Mouse (Mus musculus) forebrain, embryonic 12.5 days (tissue): ENCODE measurements around the gene Ttc17. TPM values are rescaled to one million over a fixed set of nuclear protein-coding genes. Genes with fewer than 3 reads are reported as not detected.

Source experiments
- ATAC-seq: fragments of 200-750 bp; cut with Nextera tagmentation; 2 replicates; pipeline ENCODE4 v1.8.0; 2017; ENCODE audit warnings: moderate TSS enrichment; ENCODE audit not compliant: low FRiP score
- H3K27ac ChIP-seq: fragments of 300-500 bp; sonication (generic); 2 replicates; pipeline ENCODE4 v1.5.1; 2016; ENCODE audit warnings: mild to moderate bottlenecking
- H3K27me3 ChIP-seq: fragments of 300-500 bp; sonication (generic); 2 replicates; pipeline ENCODE4 v1.6.1; 2016; ENCODE audit warnings: mild to moderate bottlenecking
- H3K36me3 ChIP-seq: fragments of 300-500 bp; sonication (generic); replicated peaks from 2 replicates; pipeline ENCODE4 v1.6.1; 2016; ENCODE audit warnings: mild to moderate bottlenecking
- H3K4me1 ChIP-seq: fragments of 300-500 bp; sonication (generic); 2 replicates; pipeline ENCODE4 v1.6.1; 2016
- H3K4me2 ChIP-seq: fragments of 300-500 bp; sonication (generic); 2 replicates; pipeline ENCODE4 v1.6.1; 2016; ENCODE audit warnings: mild to moderate bottlenecking, moderate library complexity
- H3K4me3 ChIP-seq: fragments of 300-500 bp; sonication (generic); replicated peaks from 2 replicates; pipeline ENCODE4 v1.5.1; 2016; ENCODE audit warnings: mild to moderate bottlenecking
- H3K9ac ChIP-seq: fragments of 300-500 bp; sonication (generic); 2 replicates; pipeline ENCODE4 v1.6.1; 2016; ENCODE audit warnings: mild to moderate bottlenecking
- H3K9me3 ChIP-seq: fragments of 300-500 bp; sonication (generic); 2 replicates; pipeline ENCODE4 v1.6.1; 2016
- WGBS: fragments of 180-500 bp; shearing (Covaris S2); methylation state at CpG from one replicate; pipeline ENCODE4 v1.1.7; 2016; 5-methylcytosine and 5-hydroxymethylcytosine counted together
- polyA plus RNA-seq: library from polyadenylated mRNA; unstranded; fragments of >200 nt; fragmentation: Nextera tagmentation; extraction: Ambion mirVana; gene quantifications from 2 replicates; pipeline ENCODE4 v1.2.1, GENCODE M21; 2016

The Ttc17 gene
- polyA plus RNA-seq, 1 experiment from 2014 or later = 19.2 TPM

- Histone ChIP-seq H3K4me1 (no peaks in the 10 kb centered on the region), H3K27me3 (no peaks in the 10 kb centered on the region), H3K36me3 (peaks cover 60% of the 10 kb centered on the region), H3K9ac (no peak overlapping the region), H3K4me3 (no peak overlapping the region), H3K27ac (no peak overlapping the region), H3K4me2 (no peak overlapping the region), H3K9me3 (no peaks in the 10 kb centered on the region)
- whole genome bisulfite sequencing = 96% methylated on average over 13 of the region's 13 CpGs
- no peak for ATAC-seq
These were observed 77.2 kb downstream of the Ttc17 start for GRCm38 (mm10) chr2:94329336-94329735.

- no peak for ATAC-seq
- H3K4me2 ChIP-seq = no peak overlapping the region
- 98% methylated on average over 3 of the region's 3 CpGs for WGBS
- no peak overlapping the region for H3K9ac ChIP-seq
- H3K9me3 ChIP-seq = no peaks in the 10 kb centered on the region
- no peaks in the 10 kb centered on the region for H3K27me3 ChIP-seq
- no peak overlapping the region for H3K4me3 ChIP-seq
- no peak overlapping the region for H3K27ac ChIP-seq
- H3K4me1 ChIP-seq = no peaks in the 10 kb centered on the region
- H3K36me3 ChIP-seq = peaks cover 73% of the 10 kb centered on the region
These were observed 78.7 kb downstream of the Ttc17 start for GRCm38 (mm10) chr2:94327836-94328235.

GRCm38 (mm10) chr2:94319780-94320179 is 86.7 kb downstream of the Ttc17 start:
- Histone ChIP-seq H3K9me3 (no peaks in the 10 kb centered on the region), H3K36me3 (peaks cover 56% of the 10 kb centered on the region), H3K4me3 (no peak overlapping the region), H3K4me2 (no peak overlapping the region), H3K27me3 (no peaks in the 10 kb centered on the region), H3K27ac (no peak overlapping the region), H3K9ac (no peak overlapping the region), H3K4me1 (no peaks in the 10 kb centered on the region)
- 88% methylated on average over 2 of the region's 2 CpGs for WGBS
- ATAC-seq = no peak

- Histone ChIP-seq H3K4me1 (no peaks in the 10 kb centered on the region), H3K27me3 (no peaks in the 10 kb centered on the region), H3K4me2 (no peak overlapping the region), H3K9ac (no peak overlapping the region), H3K9me3 (no peaks in the 10 kb centered on the region), H3K36me3 (peaks cover 40% of the 10 kb centered on the region), H3K27ac (no peak overlapping the region), H3K4me3 (no peak overlapping the region)
- 64% methylated on average over 5 of the region's 5 CpGs for WGBS
- no peak for ATAC-seq
These were observed 90.0 kb downstream of the Ttc17 start for GRCm38 (mm10) chr2:94316526-94316925.

- H3K27ac ChIP-seq = no peak overlapping the region
- H3K4me3 ChIP-seq = no peak overlapping the region
- no peak overlapping the region for H3K9ac ChIP-seq
- H3K27me3 ChIP-seq = no peaks in the 10 kb centered on the region
- no peak for ATAC-seq
- H3K4me1 ChIP-seq = no peaks in the 10 kb centered on the region
- H3K4me2 ChIP-seq = no peak overlapping the region
- H3K36me3 ChIP-seq = peaks cover 53% of the 10 kb centered on the region
- 93% methylated on average over 10 of the region's 10 CpGs for WGBS
- peaks cover 4% of the 10 kb centered on the region; the same call in 1 of the 2 replicates for H3K9me3 ChIP-seq
These were observed 102.5 kb downstream of the Ttc17 start for GRCm38 (mm10) chr2:94303984-94304383.

GRCm38 (mm10) chr2:94302393-94302792 is 104.1 kb downstream of the Ttc17 start:
- H3K9ac ChIP-seq = no peak overlapping the region
- no peak for ATAC-seq
- H3K36me3 ChIP-seq = peaks cover 53% of the 10 kb centered on the region
- H3K4me2 ChIP-seq = no peak overlapping the region
- no peak overlapping the region for H3K27ac ChIP-seq
- peaks cover 4% of the 10 kb centered on the region; the same call in 1 of the 2 replicates for H3K9me3 ChIP-seq
- H3K4me3 ChIP-seq = no peak overlapping the region
- no peaks in the 10 kb centered on the region for H3K4me1 ChIP-seq
- H3K27me3 ChIP-seq = no peaks in the 10 kb centered on the region
- 86% methylated on average over 5 of the region's 5 CpGs for WGBS

GRCm38 (mm10) chr2:94301749-94302148 is 104.7 kb downstream of the Ttc17 start:
- Histone ChIP-seq H3K4me3 (no peak overlapping the region), H3K36me3 (peaks cover 53% of the 10 kb centered on the region), H3K4me2 (no peak overlapping the region), H3K27me3 (no peaks in the 10 kb centered on the region), H3K9ac (no peak overlapping the region), H3K27ac (no peak overlapping the region), H3K9me3 (peaks cover 4% of the 10 kb centered on the region; the same call in 1 of the 2 replicates), H3K4me1 (no peaks in the 10 kb centered on the region)
- WGBS = 88% methylated on average over 8 of the region's 8 CpGs
- no peak for ATAC-seq

- Histone ChIP-seq H3K36me3 (peaks cover 29% of the 10 kb centered on the region), H3K4me2 (no peak overlapping the region), H3K4me3 (no peak overlapping the region), H3K27ac (no peak overlapping the region), H3K27me3 (no peaks in the 10 kb centered on the region), H3K4me1 (no peaks in the 10 kb centered on the region), H3K9ac (no peak overlapping the region), H3K9me3 (peaks cover 4% of the 10 kb centered on the region; the same call in 1 of the 2 replicates)
- WGBS = 67% methylated on average over 3 of the region's 3 CpGs
- no peak for ATAC-seq
These were observed 109.0 kb downstream of the Ttc17 start for GRCm38 (mm10) chr2:94297467-94297866.

- H3K9me3 ChIP-seq = no peaks in the 10 kb centered on the region
- H3K4me1 ChIP-seq = peaks cover 37% of the 10 kb centered on the region
- peak; percentile 45 for ATAC-seq
- 3% methylated on average over 5 of the region's 5 CpGs for WGBS
- H3K4me3 ChIP-seq = no peak overlapping the region
- peak overlapping the region; percentile 90; the same call in 1 of the 2 replicates for H3K27ac ChIP-seq
- no peaks in the 10 kb centered on the region for H3K36me3 ChIP-seq
- no peaks in the 10 kb centered on the region for H3K27me3 ChIP-seq
- H3K9ac ChIP-seq = no peak overlapping the region
- H3K4me2 ChIP-seq = peak overlapping the region; percentile 1; the same call in 1 of the 2 replicates
These were observed 116.0 kb downstream of the Ttc17 start for GRCm38 (mm10) chr2:94290483-94290882.

- H3K4me1 ChIP-seq = peaks cover 37% of the 10 kb centered on the region
- 0 out of 2 replicates have a peak overlapping the region, but pooled peaks have one; percentile 1 for H3K4me3 ChIP-seq
- H3K27me3 ChIP-seq = no peaks in the 10 kb centered on the region
- no peaks in the 10 kb centered on the region for H3K36me3 ChIP-seq
- no peaks in the 10 kb centered on the region for H3K9me3 ChIP-seq
- peak overlapping the region; percentile 90 for H3K27ac ChIP-seq
- 31% methylated on average over 6 of the region's 6 CpGs for WGBS
- 0 out of 2 replicates have a peak overlapping the region, but pooled peaks have one; percentile 21 for H3K9ac ChIP-seq
- peak; percentile 31; the same call in 1 of the 2 replicates for ATAC-seq
- peak overlapping the region; percentile 38 for H3K4me2 ChIP-seq
These were observed 116.8 kb downstream of the Ttc17 start for GRCm38 (mm10) chr2:94289659-94290058.

- peak; percentile 96 for ATAC-seq
- Histone ChIP-seq H3K9me3 (no peaks in the 10 kb centered on the region), H3K4me3 (no peak overlapping the region), H3K27ac (peak overlapping the region; percentile 90), H3K36me3 (no peaks in the 10 kb centered on the region), H3K4me2 (peak overlapping the region; percentile 38), H3K27me3 (no peaks in the 10 kb centered on the region), H3K9ac (no peak overlapping the region), H3K4me1 (peaks cover 37% of the 10 kb centered on the region)
- WGBS = 0% methylated on average over 2 of the region's 2 CpGs
These were observed 117.3 kb downstream of the Ttc17 start for GRCm38 (mm10) chr2:94289169-94289568.

- 44% methylated on average over 5 of the region's 5 CpGs for WGBS
- Histone ChIP-seq H3K4me1 (peaks cover 37% of the 10 kb centered on the region), H3K9me3 (no peaks in the 10 kb centered on the region), H3K4me2 (no peak overlapping the region), H3K27me3 (no peaks in the 10 kb centered on the region), H3K27ac (no peak overlapping the region), H3K9ac (no peak overlapping the region), H3K4me3 (no peak overlapping the region), H3K36me3 (no peaks in the 10 kb centered on the region)
- no peak for ATAC-seq
These were observed 118.4 kb downstream of the Ttc17 start for GRCm38 (mm10) chr2:94288086-94288485.

GRCm38 (mm10) chr2:94287435-94287834 is 119.1 kb downstream of the Ttc17 start:
- H3K4me3 ChIP-seq = no peak overlapping the region
- H3K36me3 ChIP-seq = no peaks in the 10 kb centered on the region
- ATAC-seq = no peak
- H3K27ac ChIP-seq = no peak overlapping the region
- peaks cover 37% of the 10 kb centered on the region for H3K4me1 ChIP-seq
- no peak overlapping the region for H3K4me2 ChIP-seq
- 65% methylated on average over 7 of the region's 7 CpGs for WGBS
- no peaks in the 10 kb centered on the region for H3K9me3 ChIP-seq
- no peaks in the 10 kb centered on the region for H3K27me3 ChIP-seq
- no peak overlapping the region for H3K9ac ChIP-seq
